28 mouse cellular contexts compared by ENCODE assay signal in the genomic region with DNA sequence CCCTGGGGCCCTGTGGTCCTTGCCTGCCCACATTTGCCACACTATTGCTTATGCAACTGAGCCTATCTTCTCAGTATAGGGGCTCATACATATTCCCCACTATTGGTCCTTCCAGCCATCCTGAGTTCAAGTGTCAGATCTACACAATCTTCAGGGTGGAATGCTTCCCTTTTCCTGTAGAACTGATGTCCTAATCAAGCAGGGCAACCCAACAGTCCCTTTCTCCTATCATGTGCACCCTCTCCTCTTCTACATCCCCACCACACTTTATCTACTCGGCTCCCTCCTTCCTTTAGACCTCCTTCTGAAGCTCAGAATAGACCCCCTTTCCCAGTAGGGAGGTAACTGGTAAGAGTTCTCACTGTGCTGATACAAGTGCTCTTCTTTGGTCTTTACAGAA.
DNase-seq lines count a peak whose midpoint lies in the region; ATAC-seq lines count a peak whose summit lies in the region.
"Had no signal": no experiment of that assay in that cellular context is flagged by ENCODE, and none has a peak within 500 bp of the region (broad histone marks: within the 10 kb centered on the region; RNA-seq: fewer than 3 reads in every experiment).

No protein-coding gene starts in this region.

- WGBS in liver, embryonic 16.5 days (ENCODE audit: insufficient replicate concordance) = 13% methylated on average over 1 of the region's 1 CpGs

- no peak overlapping the region for H3K4me3 ChIP-seq in liver, embryonic 16.5 days (ENCODE audit: low read depth, low read length)
- H3K4me3 ChIP-seq: gastrocnemius, adult 2 months; heart, embryonic 13.5 days; left cerebral cortex, adult 2 months; limb, embryonic 12.5 days; liver, embryonic 15.5 days; myocyte; neural tube, embryonic 12.5 days had no signal

- H3K9ac ChIP-seq in liver, embryonic 16.5 days (ENCODE audit: low read depth, low read length) = no peak overlapping the region
- H3K9ac ChIP-seq: heart, embryonic 13.5 days; hindbrain, embryonic 14.5 days; limb, embryonic 12.5 days; liver, embryonic 15.5 days; neural tube, embryonic 12.5 days had no signal

- H3K36me3 ChIP-seq in liver, embryonic 16.5 days (ENCODE audit: control insufficient read depth, insufficient read depth) = no peaks in the 10 kb centered on the region
- H3K36me3 ChIP-seq: heart, embryonic 13.5 days; limb, embryonic 12.5 days; liver, embryonic 15.5 days; neural tube, embryonic 12.5 days had no signal

- H3K4me1 ChIP-seq in liver, embryonic 16.5 days (ENCODE audit: control insufficient read depth, low read depth, low read length) = peaks cover 29% of the 10 kb centered on the region
- H3K4me1 ChIP-seq: neural tube, embryonic 12.5 days had no signal

- peak; percentile 73 for DNase-seq in MEL-GATA-1-ER (ENCODE audit: extremely low read depth, low read depth)
- no peak for DNase-seq in spleen, adult 12 weeks (ENCODE audit: low spot score)
- DNase-seq in frontal cortex, postnatal 36 days (ENCODE audit: low spot score in 2 of 2) = no peak
- DNase-seq: adrenal gland, postnatal 25 days; cerebellum, adult 18-20 months; cerebellum, postnatal 25 days; gastrocnemius, adult 2 months; gastrocnemius, postnatal 36 days; heart, postnatal 10 days; kidney, adult 9 months; kidney, postnatal 10 days; lung, postnatal 4 days; right cerebral cortex, adult 18-20 months; thymus, postnatal 4 days had no signal

- no peaks in the 10 kb centered on the region for H3K27me3 ChIP-seq in liver, embryonic 16.5 days (ENCODE audit: control insufficient read depth, insufficient read depth, low read depth, low read length)
- H3K27me3 ChIP-seq: heart, embryonic 13.5 days; limb, embryonic 12.5 days; liver, embryonic 15.5 days; neural tube, embryonic 12.5 days had no signal

- no peaks in the 10 kb centered on the region for H3K9me3 ChIP-seq in liver, embryonic 16.5 days (replicated peaks; ENCODE audit: control insufficient read depth, low read length)
- H3K9me3 ChIP-seq: G1E; heart, embryonic 13.5 days; limb, embryonic 12.5 days; liver, embryonic 15.5 days; neural tube, embryonic 12.5 days had no signal

- H3K4me2 ChIP-seq in liver, embryonic 16.5 days (ENCODE audit: low read depth, low read length) = no peak overlapping the region
- H3K4me2 ChIP-seq: heart, embryonic 13.5 days; hindbrain, embryonic 14.5 days; limb, embryonic 12.5 days; liver, embryonic 15.5 days; midbrain, embryonic 11.5 days; neural tube, embryonic 12.5 days had no signal

- ATAC-seq in common myeloid progenitor, adult 5-6 weeks (replicated peaks; ENCODE audit: low read depth, poor library complexity, severe bottlenecking) = peak; percentile 36
- no peak for ATAC-seq in liver, embryonic 16.5 days (ENCODE audit: low read depth)
- peak; percentile 37 for ATAC-seq in megakaryocyte progenitor cell, adult 5-6 weeks (replicated peaks; ENCODE audit: poor library complexity)
- ATAC-seq: forebrain, embryonic 14.5 days; intestine, postnatal 0 days had no signal

- H3K27ac ChIP-seq in liver, embryonic 16.5 days (ENCODE audit: low read length) = peak overlapping the region; percentile 17
- H3K27ac ChIP-seq: gastrocnemius, adult 2 months; heart, embryonic 13.5 days; hindbrain, embryonic 14.5 days; left cerebral cortex, adult 2 months; limb, embryonic 12.5 days; liver, embryonic 15.5 days; neural tube, embryonic 12.5 days had no signal
